Mouse (Mus musculus): ENCODE measurements around the gene Lif. TPM values are rescaled to one million over a fixed set of nuclear protein-coding genes. Genes with fewer than 3 reads are reported as not detected.
A peak's percentile ranks its signal among the peaks of the same experiment; 100 is the strongest.

Lif gene
- polyA plus RNA-seq, 1 experiment from 2014 or later = 0.98 TPM

DNA sequence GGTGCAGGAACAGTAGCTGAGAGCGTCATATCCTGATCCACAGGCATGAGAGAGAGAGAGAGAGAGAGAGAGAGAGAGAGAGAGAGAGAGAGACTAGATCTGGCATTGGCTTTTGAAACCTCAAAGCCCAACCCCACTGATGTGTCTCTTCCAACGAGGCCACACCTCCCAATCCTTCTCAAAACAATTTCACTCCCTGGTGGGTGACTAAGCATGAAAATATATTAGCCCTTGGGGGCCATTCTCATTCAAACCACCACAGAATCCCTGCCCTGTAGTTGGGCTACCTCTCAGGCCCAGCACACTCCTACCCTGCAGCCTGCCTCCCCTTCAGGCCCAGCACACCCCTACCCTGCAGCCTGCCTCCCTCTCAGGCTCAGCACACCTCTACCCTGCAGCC is 4.5 kb upstream of the Lif start:
- Histone ChIP-seq H3K27me3 (replicated peaks; ENCODE audit: control insufficient read depth, insufficient read depth, low read length) (no peaks in the 10 kb centered on the region), H3K9ac (ENCODE audit: low read depth, low read length) (no peak overlapping the region), H3K9me3 (ENCODE audit: control insufficient read depth, low read length) (no peaks in the 10 kb centered on the region), H3K27ac (ENCODE audit: low read length) (no peak overlapping the region), H3K4me3 (ENCODE audit: low read length) (no peak overlapping the region), H3K36me3 (ENCODE audit: control insufficient read depth, insufficient read depth, low read length) (no peaks in the 10 kb centered on the region), H3K4me2 (ENCODE audit: low read depth, low read length) (no peak overlapping the region), H3K4me1 (ENCODE audit: control insufficient read depth, insufficient read depth, low read length) (0 out of 2 replicates have a peak, but pooled peaks cover 3% of the 10 kb centered on the region)
- 78% methylated on average over 2 of the region's 2 CpGs for WGBS
- ATAC-seq = no peak

DNA sequence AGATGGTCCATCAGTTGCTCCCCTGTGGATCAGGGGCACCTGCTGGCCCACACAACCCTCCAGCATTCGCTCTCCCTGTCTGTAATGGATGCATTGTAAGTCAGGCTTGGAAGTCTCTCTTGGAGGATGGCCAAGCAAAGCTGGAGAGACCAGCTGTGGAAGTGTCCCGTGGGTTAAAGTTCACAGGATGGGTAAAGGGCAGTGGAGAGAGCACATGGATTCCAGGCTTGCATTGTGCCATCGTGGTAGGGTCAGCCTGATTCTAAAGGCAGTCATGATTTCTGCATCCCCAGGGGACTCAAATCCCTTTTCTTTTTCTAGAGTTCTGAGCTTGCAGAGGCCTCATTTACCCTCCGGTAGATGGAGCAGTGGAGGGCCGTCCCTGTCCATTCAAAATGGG is 399 bp downstream of the Lif start:
- WGBS = 56% methylated on average over 5 of the region's 5 CpGs
- H3K27ac ChIP-seq (ENCODE audit: low read length) = peak overlapping the region; percentile 91

DNA sequence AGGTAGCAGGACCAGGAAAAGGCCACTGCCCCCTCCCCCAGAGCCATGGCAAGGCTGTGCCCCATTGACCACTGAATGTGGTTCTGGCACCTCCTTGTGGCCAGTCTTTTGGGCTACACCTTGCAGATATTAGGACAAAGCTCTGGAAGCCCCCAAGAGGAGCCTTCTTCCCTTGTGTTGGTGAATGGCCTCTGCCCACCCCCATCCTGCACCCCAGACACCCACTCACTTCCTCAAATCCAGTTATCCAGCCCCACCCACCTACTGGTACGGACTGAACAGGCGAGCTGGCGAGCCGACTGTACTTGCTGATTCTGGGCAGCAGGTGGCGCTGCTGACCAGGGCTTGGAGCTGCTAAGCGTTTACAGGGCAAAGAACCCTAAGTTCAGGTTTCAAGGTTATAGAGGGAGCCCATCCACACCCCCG is 1.3 kb downstream of the Lif start:
- Histone ChIP-seq H3K9me3 (ENCODE audit: control insufficient read depth, low read length) (no peaks in the 10 kb centered on the region), H3K4me1 (ENCODE audit: control insufficient read depth, insufficient read depth, low read length) (peaks cover 43% of the 10 kb centered on the region), H3K27ac (ENCODE audit: low read length) (no peak overlapping the region), H3K36me3 (ENCODE audit: control insufficient read depth, insufficient read depth, low read length) (no peaks in the 10 kb centered on the region), H3K4me3 (ENCODE audit: low read length) (peak overlapping the region; percentile 22), H3K9ac (ENCODE audit: low read depth, low read length) (0 out of 2 replicates have a peak overlapping the region, but pooled peaks have one; percentile 64), H3K4me2 (ENCODE audit: low read depth, low read length) (peak overlapping the region; percentile 42), H3K27me3 (replicated peaks; ENCODE audit: control insufficient read depth, insufficient read depth, low read length) (no peaks in the 10 kb centered on the region)
- under 1% methylated on average over 7 of the region's 7 CpGs for WGBS
- 0 out of 2 replicates have a peak, but pooled peaks have one; percentile 23 for ATAC-seq

More for the DNA sequence above, 399 bp downstream of the Lif start:
- H3K9me3 ChIP-seq (ENCODE audit: control insufficient read depth, low read length) = no peaks in the 10 kb centered on the region
- H3K4me2 ChIP-seq (ENCODE audit: low read depth, low read length) = peak overlapping the region; percentile 42
- H3K27me3 ChIP-seq (replicated peaks; ENCODE audit: control insufficient read depth, insufficient read depth, low read length) = no peaks in the 10 kb centered on the region
- peak overlapping the region; percentile 22 for H3K4me3 ChIP-seq (ENCODE audit: low read length)
- peaks cover 34% of the 10 kb centered on the region for H3K4me1 ChIP-seq (ENCODE audit: control insufficient read depth, insufficient read depth, low read length)
- H3K9ac ChIP-seq (ENCODE audit: low read depth, low read length) = peak overlapping the region; percentile 64
- no peaks in the 10 kb centered on the region for H3K36me3 ChIP-seq (ENCODE audit: control insufficient read depth, insufficient read depth, low read length)
- no peak for ATAC-seq

DNA sequence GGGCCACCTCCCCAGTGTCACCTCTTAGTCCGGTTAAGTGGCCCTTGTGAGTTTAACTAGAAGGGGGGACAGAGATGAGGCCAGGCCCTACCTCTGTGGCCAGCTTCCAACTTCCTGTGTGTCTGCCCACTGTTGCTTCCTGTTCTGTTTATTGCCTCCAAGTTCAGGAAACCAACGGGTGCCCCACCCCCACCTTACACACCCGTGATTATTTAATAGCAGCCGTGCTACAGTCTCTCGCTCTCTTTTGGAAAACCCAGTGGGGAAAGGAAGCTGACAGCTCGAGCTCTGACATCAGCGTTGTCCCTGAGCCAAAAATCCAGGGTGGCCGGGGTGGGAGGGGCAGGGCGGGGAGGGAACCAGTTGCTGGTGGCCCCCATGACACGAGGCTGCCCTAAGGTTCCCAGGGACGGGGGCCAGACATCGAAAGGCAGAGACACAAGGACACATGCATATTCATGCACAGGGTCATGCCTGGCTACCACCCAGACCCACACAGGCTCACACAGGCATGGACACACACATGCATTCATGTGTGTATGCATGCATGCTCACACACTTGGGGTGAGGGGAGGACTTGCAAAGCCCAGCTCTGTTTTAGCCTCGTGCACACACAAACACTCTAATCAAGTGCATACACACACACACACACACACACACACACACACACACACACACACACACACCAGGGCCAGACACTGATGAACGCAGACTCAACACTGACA is 3.3 kb downstream of the Lif start:
- no peak for ATAC-seq
- 28% methylated on average over 14 of the region's 14 CpGs for WGBS
- H3K9me3 ChIP-seq (ENCODE audit: control insufficient read depth, low read length) = no peaks in the 10 kb centered on the region
- no peaks in the 10 kb centered on the region for H3K27me3 ChIP-seq (replicated peaks; ENCODE audit: control insufficient read depth, insufficient read depth, low read length)
- H3K27ac ChIP-seq (ENCODE audit: low read length) = peak overlapping the region; percentile 53
- H3K9ac ChIP-seq (ENCODE audit: low read depth, low read length) = peak overlapping the region; percentile 36; the same call in 1 of the 2 replicates
- H3K4me1 ChIP-seq (ENCODE audit: control insufficient read depth, insufficient read depth, low read length) = peaks cover 56% of the 10 kb centered on the region
- peak overlapping the region; percentile 32 for H3K4me2 ChIP-seq (ENCODE audit: low read depth, low read length)
- H3K4me3 ChIP-seq (ENCODE audit: low read length) = no peak overlapping the region
- no peaks in the 10 kb centered on the region for H3K36me3 ChIP-seq (ENCODE audit: control insufficient read depth, insufficient read depth, low read length)

DNA sequence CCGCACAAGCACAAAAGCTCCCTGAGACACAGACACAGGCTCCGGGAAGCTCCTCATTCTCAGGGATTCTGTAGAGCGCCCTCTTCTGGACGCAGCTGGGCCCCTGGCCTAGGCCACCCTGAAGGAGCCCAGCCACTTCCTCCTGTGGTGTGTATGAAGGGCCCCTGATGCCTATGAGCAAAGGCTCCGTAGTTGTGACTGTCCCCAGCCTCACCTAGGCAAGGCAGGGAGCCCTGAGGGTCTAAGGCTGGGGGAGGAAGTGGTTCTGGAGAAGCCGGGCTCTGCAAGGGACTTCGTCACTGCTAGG is 3.8 kb downstream of the Lif start:
- Histone ChIP-seq H3K4me1 (ENCODE audit: control insufficient read depth, insufficient read depth, low read length) (peaks cover 56% of the 10 kb centered on the region), H3K9ac (ENCODE audit: low read depth, low read length) (peak overlapping the region; percentile 36; the same call in 1 of the 2 replicates), H3K27ac (ENCODE audit: low read length) (peak overlapping the region; percentile 53), H3K9me3 (ENCODE audit: control insufficient read depth, low read length) (no peaks in the 10 kb centered on the region), H3K4me2 (ENCODE audit: low read depth, low read length) (no peak overlapping the region), H3K4me3 (ENCODE audit: low read length) (no peak overlapping the region), H3K36me3 (ENCODE audit: control insufficient read depth, insufficient read depth, low read length) (no peaks in the 10 kb centered on the region), H3K27me3 (replicated peaks; ENCODE audit: control insufficient read depth, insufficient read depth, low read length) (no peaks in the 10 kb centered on the region)
- no peak for ATAC-seq
- 46% methylated on average over 7 of the region's 7 CpGs for WGBS

GRCm38 (mm10) chr11:4261969-4262368 is 4.6 kb downstream of the Lif start:
- ATAC-seq = no peak
- Histone ChIP-seq H3K27ac (ENCODE audit: low read length) (no peak overlapping the region), H3K4me3 (ENCODE audit: low read length) (no peak overlapping the region), H3K36me3 (ENCODE audit: control insufficient read depth, insufficient read depth, low read length) (no peaks in the 10 kb centered on the region), H3K9me3 (ENCODE audit: control insufficient read depth, low read length) (no peaks in the 10 kb centered on the region), H3K27me3 (replicated peaks; ENCODE audit: control insufficient read depth, insufficient read depth, low read length) (no peaks in the 10 kb centered on the region; the same call in 1 of the 2 replicates), H3K4me1 (ENCODE audit: control insufficient read depth, insufficient read depth, low read length) (peaks cover 57% of the 10 kb centered on the region), H3K9ac (ENCODE audit: low read depth, low read length) (no peak overlapping the region), H3K4me2 (ENCODE audit: low read depth, low read length) (no peak overlapping the region)
- WGBS = 30% methylated on average over 5 of the region's 5 CpGs

GRCm38 (mm10) chr11:4262847-4263246 is 5.5 kb downstream of the Lif start:
- Histone ChIP-seq H3K27me3 (replicated peaks; ENCODE audit: control insufficient read depth, insufficient read depth, low read length) (peaks cover 2% of the 10 kb centered on the region), H3K4me2 (ENCODE audit: low read depth, low read length) (no peak overlapping the region), H3K4me3 (ENCODE audit: low read length) (no peak overlapping the region), H3K9me3 (ENCODE audit: control insufficient read depth, low read length) (no peaks in the 10 kb centered on the region), H3K4me1 (ENCODE audit: control insufficient read depth, insufficient read depth, low read length) (peaks cover 62% of the 10 kb centered on the region), H3K27ac (ENCODE audit: low read length) (no peak overlapping the region), H3K9ac (ENCODE audit: low read depth, low read length) (0 out of 2 replicates have a peak overlapping the region, but pooled peaks have one; percentile 40), H3K36me3 (ENCODE audit: control insufficient read depth, insufficient read depth, low read length) (no peaks in the 10 kb centered on the region)
- 28% methylated on average over 6 of the region's 7 CpGs for WGBS
- ATAC-seq = no peak

DNA sequence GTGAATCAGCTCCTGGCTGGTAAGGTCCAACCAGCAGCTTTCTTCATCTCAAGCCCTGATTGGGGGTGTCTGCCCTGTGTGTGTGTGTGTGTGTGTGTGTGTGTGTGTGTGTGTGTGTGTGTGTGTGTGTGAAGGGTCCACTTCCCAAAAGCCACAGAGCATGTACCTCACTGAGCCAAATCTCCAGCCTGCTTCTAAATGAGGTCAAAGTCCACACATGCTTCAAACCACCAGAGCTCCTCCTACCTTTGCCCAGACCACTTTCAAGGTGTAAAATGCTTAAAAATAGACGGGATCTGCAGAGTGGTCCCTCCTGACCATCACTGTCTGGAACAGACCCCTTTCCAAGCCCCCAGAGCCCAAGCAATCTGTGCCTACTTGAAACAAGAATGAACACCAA is 5.9 kb downstream of the Lif start:
- H3K27ac ChIP-seq (ENCODE audit: low read length) = peak overlapping the region; percentile 61; the same call in 1 of the 2 replicates
- H3K4me3 ChIP-seq (ENCODE audit: low read length) = no peak overlapping the region
- no peaks in the 10 kb centered on the region for H3K36me3 ChIP-seq (ENCODE audit: control insufficient read depth, insufficient read depth, low read length)
- H3K4me1 ChIP-seq (ENCODE audit: control insufficient read depth, insufficient read depth, low read length) = peaks cover 62% of the 10 kb centered on the region
- no peak overlapping the region for H3K4me2 ChIP-seq (ENCODE audit: low read depth, low read length)
- 11% methylated on average over 1 of the region's 1 CpGs for WGBS
- peaks cover 7% of the 10 kb centered on the region for H3K27me3 ChIP-seq (replicated peaks; ENCODE audit: control insufficient read depth, insufficient read depth, low read length)
- H3K9ac ChIP-seq (ENCODE audit: low read depth, low read length) = 0 out of 2 replicates have a peak overlapping the region, but pooled peaks have one; percentile 40
- H3K9me3 ChIP-seq (ENCODE audit: control insufficient read depth, low read length) = no peaks in the 10 kb centered on the region
- ATAC-seq = no peak

DNA sequence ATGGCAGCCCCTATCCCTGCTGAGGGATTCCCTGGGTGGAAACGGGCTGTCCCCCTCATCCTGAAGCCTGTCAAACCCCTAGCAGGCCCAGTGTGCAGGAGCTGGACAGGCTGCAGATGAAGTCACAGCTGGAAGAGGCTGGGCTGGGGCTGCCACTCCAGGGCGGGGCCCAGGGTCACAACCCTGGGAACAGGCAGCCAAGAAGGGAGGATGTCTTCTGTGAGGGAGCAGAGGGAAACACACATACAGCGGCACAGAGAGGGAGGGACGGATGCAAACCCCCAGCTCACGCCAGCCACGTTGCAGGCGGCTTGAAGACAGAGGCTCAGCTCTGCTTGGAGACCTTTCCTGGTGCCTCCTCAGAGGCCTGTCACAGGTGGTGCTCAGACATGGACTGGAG is 6.7 kb downstream of the Lif start:
- Histone ChIP-seq H3K27me3 (replicated peaks; ENCODE audit: control insufficient read depth, insufficient read depth, low read length) (peaks cover 9% of the 10 kb centered on the region), H3K4me2 (ENCODE audit: low read depth, low read length) (no peak overlapping the region), H3K9ac (ENCODE audit: low read depth, low read length) (no peak overlapping the region), H3K4me1 (ENCODE audit: control insufficient read depth, insufficient read depth, low read length) (peaks cover 60% of the 10 kb centered on the region), H3K36me3 (ENCODE audit: control insufficient read depth, insufficient read depth, low read length) (no peaks in the 10 kb centered on the region), H3K4me3 (ENCODE audit: low read length) (no peak overlapping the region), H3K9me3 (ENCODE audit: control insufficient read depth, low read length) (no peaks in the 10 kb centered on the region), H3K27ac (ENCODE audit: low read length) (peak overlapping the region; percentile 61)
- WGBS = 43% methylated on average over 7 of the region's 7 CpGs
- no peak for ATAC-seq
